Mouse (Mus musculus): ENCODE data around the gene Mrpl48.

DNA sequence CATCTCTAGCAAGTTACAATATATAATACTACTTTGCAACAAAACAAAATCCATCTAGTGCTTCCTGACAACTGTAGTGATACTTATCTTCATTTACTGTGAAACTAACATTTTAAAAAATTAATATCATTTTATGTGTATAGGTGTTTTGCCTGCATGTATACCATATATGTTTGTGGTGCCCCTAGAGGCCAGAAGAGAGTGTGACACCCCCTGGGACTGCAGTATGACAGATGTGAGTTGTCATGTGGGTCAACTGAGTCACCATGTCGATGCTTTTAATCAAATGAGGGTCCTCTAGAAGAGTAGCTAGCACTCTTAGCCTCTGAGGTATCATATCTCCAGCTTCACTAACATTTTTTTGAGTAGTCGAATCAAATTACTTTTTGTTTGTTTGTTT, 14.2 kb upstream of the Mrpl48 start:
- TF ChIP-seq POLR2AphosphoS5 (IDR thresholded peaks at IDR 0.05; ENCODE audit: borderline replicate concordance, low read depth, low read length) (no peak), CTCF (IDR thresholded peaks at IDR 0.05 in 2 of 3, conservative IDR thresholded peaks at IDR 0.05 in 1 of 3; ENCODE audit: control insufficient read depth in 1 of 3, insufficient read depth in 1 of 3, low read depth in 2 of 3, low read length in 3 of 3, poor library complexity in 1 of 3, severe bottlenecking in 1 of 3) (peak; percentile 45 to 65 (median 65)), NELFE (IDR thresholded peaks at IDR 0.05; ENCODE audit: low read depth, low read length) (no peak), USF1 (IDR thresholded peaks at IDR 0.05; ENCODE audit: low read depth, low read length) (no peak)
